Mouse (Mus musculus): ENCODE results near the gene Pcp4l1.
"Not testable (repeated sequence)": the region's sequence is repeated elsewhere in the genome, so short reads cannot be mapped to it uniquely, and the experiment has no call there.

The Pcp4l1 gene

GRCm38 (mm10) chr1:171195887-171196397, at the start of gene Pcp4l1:
TSS of gene Pcp4l1 (minus strand) at chr1:171196268.
- peak; percentile 23 to 35 for DNase-seq

- no peak for DNase-seq
Measured at GRCm38 (mm10) chr1:171245353-171245752, 49.3 kb upstream of the Pcp4l1 start.

GRCm38 (mm10) chr1:171241952-171242351, 45.9 kb upstream of the Pcp4l1 start:
- DNase-seq: not testable (repeated sequence)

- DNase-seq: no peak
Measured at GRCm38 (mm10) chr1:171240911-171241310, 44.8 kb upstream of the Pcp4l1 start.

GRCm38 (mm10) chr1:171239992-171240744, 44.1 kb upstream of the Pcp4l1 start:
- no peak for DNase-seq

- DNase-seq: peak; percentile 77
Measured at GRCm38 (mm10) chr1:171238463-171238862, 42.4 kb upstream of the Pcp4l1 start.

GRCm38 (mm10) chr1:171237438-171237837, 41.4 kb upstream of the Pcp4l1 start:
- no peak for DNase-seq

GRCm38 (mm10) chr1:171235791-171236190, 39.7 kb upstream of the Pcp4l1 start:
- DNase-seq: no peak

GRCm38 (mm10) chr1:171234538-171234937, 38.5 kb upstream of the Pcp4l1 start:
- DNase-seq: no peak

GRCm38 (mm10) chr1:171234126-171234525, 38.1 kb upstream of the Pcp4l1 start, which contains the start of gene Fcer1g:
TSS of gene Fcer1g (minus strand) at chr1:171234365.
- DNase-seq: no peak

GRCm38 (mm10) chr1:171232800-171233730, 37.0 kb upstream of the Pcp4l1 start:
- DNase-seq: no peak

- DNase-seq: no peak
Measured at GRCm38 (mm10) chr1:171232348-171232747, 36.3 kb upstream of the Pcp4l1 start.

GRCm38 (mm10) chr1:171231844-171232243, 35.8 kb upstream of the Pcp4l1 start:
- DNase-seq: no peak

- no peak for DNase-seq
Measured at GRCm38 (mm10) chr1:171230215-171230614, 34.1 kb upstream of the Pcp4l1 start.

GRCm38 (mm10) chr1:171229750-171230149, 33.7 kb upstream of the Pcp4l1 start:
- DNase-seq: no peak

GRCm38 (mm10) chr1:171227879-171228278, 31.8 kb upstream of the Pcp4l1 start:
- DNase-seq: no peak

GRCm38 (mm10) chr1:171226780-171227179, 30.7 kb upstream of the Pcp4l1 start:
- DNase-seq: no peak

GRCm38 (mm10) chr1:171224857-171225256, 28.8 kb upstream of the Pcp4l1 start, which contains the start of gene Apoa2:
TSS of gene Apoa2 (plus strand) at chr1:171225054.
- DNase-seq: no peak

GRCm38 (mm10) chr1:171223796-171224195, 27.7 kb upstream of the Pcp4l1 start:
- DNase-seq: no peak

- DNase-seq: peak in 1 of 2 experiments; percentile 13
Measured at GRCm38 (mm10) chr1:171223168-171223567, 27.1 kb upstream of the Pcp4l1 start.

GRCm38 (mm10) chr1:171222238-171223155, 26.4 kb upstream of the Pcp4l1 start, which contains the start of gene Tomm40l:
TSS of gene Tomm40l (minus strand) at chr1:171222514.
- DNase-seq: peak; percentile 87 to 92

Measured in B cell, adult 2 months (primary cell).